Mouse (Mus musculus) right cerebral cortex, adult 18-20 months (tissue): ENCODE results near the gene Me1.

Experiments
- DNase-seq: peaks from one replicate; pipeline ENCODE4 v3.0.0; 2022; ENCODE audit warnings: mixed read lengths

Gene Me1

DNA sequence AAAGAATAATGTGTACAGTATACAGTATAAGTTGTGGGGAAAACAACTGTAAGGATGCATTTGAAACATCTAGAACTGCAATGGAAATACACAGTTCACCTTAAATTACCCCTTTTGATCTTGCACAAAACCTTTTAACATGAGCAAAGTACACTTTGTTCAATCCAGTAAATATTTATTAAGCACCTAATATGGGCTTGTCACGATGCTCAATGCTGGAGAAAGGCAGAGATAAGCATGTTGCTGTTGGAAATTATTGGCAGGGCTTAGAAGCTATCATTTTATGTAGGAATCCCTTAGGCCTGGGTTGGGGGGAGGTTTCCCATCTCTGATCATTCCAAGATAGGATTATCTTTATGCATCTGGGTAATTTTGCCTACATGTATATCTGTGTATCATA, 11.7 kb upstream of the Me1 start:
- DNase-seq, result no peak

DNA sequence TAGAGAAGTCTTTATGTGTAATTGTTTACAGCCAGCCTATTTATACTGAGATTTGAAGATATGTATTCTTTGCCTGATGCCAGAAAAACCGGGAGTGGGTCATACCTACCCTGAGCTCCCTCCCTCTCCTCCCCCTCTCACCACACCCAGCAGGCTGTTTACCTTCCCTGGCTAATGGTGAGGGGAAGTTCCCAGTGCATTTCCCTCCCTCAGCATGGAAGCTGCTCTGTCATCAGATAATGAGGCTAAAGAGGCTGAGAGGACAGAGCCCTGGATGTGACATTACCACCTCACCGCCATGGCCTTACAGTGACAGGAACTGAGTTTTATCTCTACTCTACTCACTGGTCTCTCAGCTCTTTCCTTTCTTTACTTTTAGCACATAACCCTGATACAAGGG, 6.1 kb upstream of the Me1 start:
- DNase-seq, result no peak

DNA sequence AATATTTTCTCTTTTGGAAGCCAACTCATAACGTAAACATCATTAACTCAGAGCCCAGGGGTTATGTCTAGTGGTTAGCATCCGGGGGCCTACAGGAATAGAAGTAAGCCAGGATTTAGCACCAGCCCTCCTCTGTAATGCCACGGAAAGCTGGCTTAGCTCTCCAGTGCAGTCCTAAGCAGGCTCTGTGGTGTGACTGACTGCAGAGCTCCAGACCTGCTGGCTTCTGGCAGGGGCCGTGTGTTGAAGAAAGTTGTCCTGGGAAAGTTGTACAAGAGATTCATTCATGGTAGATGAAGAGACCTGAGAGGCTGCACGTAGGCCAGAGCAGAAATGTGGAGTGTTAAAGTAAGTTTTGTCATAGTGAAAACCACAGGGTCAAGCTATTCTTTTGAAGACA, 5.5 kb upstream of the Me1 start:
- DNase-seq, result no peak

DNA sequence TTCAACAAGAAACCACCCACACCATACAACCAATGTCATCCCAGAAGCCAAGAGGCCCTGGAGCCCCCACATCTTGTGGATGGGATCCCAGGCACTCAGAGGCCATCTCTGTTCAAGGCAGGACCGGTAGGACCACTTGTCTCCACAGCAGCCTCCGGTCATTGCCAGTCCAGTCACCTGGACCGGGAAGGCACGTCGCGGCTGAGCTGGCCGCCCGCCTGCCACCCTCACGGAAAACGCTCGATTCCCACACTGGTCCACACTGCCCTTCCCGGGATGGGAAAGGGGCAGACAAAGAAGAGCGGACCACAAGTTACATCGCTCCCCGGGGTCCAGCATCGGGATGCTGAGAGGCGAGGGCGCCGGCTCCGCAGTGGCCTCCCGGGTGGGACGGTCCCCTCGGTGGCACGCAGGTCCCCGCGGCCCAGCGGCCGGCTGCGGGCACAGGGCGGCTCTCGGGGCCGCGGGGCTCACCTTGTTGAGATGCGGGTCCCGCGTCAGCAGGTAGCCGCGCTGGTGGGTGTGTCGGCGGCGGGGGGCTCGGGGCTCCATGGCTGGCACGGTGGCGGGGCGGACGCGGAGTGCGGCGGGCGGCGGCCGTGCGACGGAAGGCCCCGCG, 445 bp downstream of the Me1 start:
- peak; percentile 31 for DNase-seq

DNA sequence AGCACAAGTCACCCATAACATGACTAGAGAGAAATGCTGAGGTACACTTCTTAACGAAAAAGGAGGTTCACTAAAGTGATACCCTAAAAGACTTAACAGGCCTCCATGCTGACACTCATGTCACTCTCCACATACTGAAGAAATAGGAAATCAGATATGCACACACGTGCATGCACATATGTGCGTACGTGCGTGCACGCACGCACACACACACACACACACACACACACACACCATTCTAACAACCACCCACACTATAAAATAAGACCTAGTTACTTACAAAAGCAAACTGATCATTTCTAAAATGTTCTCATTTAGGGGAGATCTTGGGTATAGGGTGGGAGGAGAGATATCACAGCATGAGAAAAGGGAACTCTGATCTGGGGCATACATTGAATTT, 1.1 kb downstream of the Me1 start:
- DNase-seq, result no peak

DNA sequence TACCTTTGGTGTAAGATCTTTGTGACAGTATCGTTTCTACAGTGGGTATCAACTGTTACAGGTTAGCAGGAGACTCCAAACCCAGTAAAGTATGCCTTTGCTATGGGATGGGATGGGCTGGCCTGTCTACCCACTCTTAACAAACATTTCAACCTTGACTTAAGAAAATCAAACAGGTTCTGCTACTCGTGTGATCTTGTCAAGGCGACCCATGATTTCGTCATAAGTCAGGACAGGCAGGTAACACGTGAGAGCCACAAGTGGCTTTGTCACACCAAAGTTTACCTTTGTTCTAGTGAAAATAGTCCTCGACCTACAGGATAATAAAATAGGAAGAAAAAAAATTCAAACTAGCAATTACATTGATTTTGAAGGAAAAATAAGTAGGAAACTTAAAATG, 1.8 kb downstream of the Me1 start:
- DNase-seq, result no peak

DNA sequence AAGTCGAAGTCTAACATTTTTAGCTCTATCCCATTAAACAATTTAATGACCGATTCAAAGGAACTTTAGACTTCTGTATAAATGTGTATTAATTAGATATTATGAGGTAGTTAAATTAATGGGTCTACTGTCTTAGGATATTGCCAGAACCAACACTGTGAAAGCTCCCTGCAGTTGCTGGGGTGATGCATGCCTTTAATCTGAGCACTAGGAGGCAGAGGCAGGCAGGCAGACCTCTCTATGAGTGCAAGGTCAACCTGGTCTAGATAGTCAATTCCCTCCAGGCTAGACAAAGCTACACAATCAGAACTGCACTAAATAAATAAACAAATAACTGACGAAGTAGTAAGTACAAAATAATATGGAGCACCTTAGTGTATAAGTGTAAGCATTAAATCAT, 3.1 kb downstream of the Me1 start:
- no peak for DNase-seq

DNA sequence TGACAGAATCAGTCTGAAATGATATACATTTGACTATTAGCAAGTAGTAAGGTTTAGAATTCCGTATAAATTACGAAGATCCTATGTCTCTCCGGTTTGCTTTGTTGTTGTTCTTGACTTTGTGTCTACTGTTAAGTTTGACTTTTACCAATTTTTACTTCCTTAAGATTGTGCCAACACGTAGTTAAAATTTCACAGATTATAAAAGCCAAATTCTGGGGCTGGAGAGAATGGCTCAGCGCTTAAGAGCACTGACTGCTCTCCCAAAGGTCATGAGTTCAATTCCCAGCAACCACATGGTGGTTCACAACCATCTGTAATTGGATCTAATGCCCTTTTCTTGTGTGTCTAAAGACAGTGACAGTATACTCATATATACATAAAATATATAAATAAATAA, 3.5 kb downstream of the Me1 start:
- no peak for DNase-seq

DNA sequence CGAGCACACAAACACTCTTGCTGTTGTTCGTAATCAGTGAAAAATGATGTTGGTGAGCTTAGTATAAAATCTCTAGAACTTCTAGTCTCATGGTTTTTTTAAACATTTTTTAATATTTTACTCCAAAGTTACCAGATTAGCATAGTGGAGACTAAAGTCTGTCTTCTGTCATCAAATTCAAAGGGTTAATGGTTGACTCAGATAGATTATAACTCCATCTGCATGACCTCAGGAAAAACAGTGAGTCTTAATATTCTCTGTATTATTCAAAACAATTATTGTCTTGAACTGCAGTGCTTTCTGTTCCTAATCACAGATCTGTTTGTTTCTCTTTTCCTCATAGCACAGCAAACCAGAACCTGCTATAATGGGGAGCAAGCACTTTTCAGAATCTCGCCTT, 4.7 kb downstream of the Me1 start:
- no peak for DNase-seq

DNA sequence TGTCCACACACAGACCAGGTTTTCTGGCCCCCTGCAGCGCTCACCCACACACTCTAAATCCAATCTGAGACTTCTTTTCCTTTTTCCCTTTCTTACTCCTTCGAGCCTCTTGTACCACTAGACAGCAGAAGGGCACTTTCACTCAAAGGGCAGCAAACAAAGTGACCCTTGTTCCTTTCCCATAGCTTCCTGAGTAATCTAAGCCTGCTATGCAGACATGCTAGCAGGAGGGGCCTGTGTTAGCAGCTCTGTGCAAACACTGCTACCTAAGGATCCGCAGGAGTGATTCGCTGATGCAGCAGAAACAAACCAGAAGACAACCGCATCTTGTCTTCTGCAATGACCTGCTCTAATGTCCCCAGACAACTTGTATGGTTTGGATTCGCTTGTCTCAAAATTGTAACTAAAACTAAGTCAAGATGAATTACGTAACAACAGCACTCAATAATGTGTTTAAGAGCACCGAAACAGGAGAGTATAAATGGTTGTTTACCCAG, 12.0 kb downstream of the Me1 start:
- no peak for DNase-seq

DNA sequence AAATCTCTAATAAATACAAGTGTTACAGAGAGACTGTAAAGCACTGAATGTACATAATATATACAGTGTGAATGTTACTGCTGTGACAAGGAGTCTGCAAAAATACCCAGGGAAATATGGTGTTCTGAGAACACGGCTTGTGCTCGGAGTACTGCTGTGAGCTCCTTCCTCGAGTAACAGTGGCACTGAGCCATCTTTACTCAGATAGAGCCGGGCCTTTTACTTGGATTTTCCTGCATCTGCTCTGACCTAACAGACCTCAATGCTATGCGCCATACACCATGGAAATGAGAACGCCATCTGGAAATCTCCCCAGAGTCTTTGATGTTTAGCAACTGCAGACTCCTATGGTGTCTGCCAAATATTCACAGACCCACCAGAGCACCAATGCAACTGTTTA, 12.9 kb downstream of the Me1 start:
- DNase-seq, result peak; percentile 32

DNA sequence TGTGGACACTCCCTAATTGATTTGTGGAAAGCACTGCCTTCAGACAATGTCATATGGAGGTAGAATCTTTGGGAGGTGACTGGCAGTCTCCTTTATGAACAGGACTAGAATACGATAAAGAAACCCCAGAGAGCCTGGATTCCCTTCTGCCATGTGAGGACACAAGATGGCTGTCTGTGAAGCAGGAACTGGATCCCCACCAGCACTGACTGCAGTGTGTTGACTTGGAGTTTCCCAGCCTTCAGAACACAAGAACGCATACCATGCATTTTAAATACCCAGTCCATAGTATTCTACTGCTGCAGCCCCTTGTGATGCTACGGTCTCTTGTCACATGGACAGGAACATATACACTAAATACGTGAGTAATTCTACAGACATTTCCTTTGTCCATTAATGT, 13.5 kb downstream of the Me1 start:
- no peak for DNase-seq

DNA sequence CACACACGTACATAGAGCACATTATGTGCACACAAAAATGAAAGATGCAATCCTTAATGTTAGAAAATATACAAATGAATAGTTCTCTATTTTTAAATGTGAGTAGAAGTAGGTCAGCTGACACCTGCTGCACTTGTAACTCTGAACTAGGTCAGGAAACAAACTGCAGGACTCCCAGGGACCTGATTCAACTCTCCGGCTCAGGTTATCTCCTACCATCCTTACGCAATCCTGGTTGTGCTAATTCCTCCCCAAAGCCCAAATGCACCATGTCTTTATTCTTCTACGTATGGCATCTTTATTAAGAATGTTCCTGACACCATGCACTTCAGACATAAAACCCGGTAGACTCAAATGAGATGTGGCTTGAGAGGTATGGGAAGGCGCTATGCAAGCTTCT, 15.3 kb downstream of the Me1 start:
- DNase-seq, result no peak

DNA sequence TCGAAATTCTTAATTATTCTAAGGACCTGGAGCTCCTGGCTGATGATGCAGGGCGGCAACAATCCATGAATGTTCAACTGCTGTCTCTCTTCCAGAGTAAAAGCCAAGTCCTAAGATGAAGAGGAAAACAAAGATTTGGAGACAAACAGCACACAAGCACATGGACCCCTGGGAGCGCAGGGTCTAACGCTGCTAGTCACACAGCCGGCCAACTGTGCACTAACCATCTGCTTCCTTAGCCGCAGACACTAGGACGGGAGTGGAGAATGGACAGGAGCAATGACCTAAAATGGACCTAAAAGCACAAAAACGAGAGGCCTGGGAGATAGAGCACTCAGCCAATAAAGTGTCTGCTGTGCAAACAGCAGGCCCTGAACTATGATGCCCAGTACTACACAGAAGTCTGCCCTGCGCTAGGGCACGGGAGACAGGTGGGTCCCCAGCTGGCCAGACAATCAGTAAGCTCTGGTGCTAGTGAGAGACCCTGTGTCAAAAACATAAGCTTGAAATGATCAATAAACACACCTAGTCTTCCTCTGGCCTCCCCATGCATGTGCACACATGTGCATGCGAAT, 15.8 kb downstream of the Me1 start:
- DNase-seq, result no peak

DNA sequence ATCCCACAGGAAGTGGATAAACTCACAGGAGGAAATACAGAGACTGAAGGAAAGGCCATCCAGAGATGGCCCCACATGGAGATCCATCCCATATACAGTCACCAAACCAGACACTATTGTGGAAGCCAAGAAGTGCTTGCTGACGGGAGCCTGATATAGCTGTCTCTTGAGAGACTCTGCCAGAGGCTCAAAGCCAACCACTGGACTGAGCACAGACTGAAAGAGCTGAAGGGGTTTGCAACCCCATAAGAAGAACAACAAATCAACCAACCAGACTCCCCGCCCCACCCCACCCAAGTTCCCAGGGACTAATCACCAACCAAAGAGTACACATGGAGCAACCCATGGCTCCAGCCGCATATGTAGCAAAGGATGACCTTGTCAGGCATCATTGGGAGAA, 19.5 kb downstream of the Me1 start:
- DNase-seq, result no peak

DNA sequence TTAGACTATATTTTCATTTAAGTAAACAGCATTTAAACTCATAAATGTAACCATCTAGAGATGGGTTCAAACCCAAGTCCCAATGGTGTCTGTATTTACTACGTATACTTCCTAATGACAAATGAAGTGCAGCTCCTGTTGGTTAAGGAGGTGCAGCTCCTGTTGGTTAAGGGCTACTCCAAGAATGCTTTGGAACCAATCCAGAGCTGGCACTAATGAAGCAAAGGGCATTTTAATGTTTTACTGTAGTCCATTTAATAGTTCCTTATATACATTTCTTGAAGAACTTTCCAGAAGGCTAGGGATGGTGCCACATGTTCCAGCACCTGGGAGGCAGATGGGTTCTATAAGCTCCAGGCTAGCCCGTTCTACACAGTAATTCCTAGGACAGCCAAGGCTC, 20.3 kb downstream of the Me1 start:
- no peak for DNase-seq

DNA sequence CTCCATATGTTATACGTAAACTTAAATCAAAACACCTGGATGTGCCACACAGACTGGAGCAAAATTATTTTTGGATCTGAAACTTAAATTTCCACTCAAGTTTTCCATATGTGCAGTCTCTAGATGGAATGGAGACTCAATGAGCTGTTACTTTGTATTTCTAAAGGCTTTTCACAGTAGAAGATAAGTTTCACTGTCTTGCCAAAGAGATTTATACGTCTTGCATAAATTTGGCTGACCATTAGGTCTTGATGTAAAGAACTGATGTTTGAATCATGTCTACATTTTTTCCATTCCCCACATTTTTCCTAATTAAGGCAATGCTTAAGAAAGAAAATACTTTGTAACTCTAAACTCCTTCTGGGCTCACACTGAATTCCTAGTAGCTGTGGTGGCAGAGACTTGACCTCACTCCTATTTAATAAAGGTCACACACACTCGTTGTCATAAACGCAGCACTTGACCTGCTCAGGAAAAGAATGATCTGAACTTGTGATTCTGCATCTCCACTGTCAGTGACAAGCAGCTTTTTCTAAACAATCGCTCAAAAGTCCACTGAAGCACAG, 22.8 kb downstream of the Me1 start:
- no peak for DNase-seq

DNA sequence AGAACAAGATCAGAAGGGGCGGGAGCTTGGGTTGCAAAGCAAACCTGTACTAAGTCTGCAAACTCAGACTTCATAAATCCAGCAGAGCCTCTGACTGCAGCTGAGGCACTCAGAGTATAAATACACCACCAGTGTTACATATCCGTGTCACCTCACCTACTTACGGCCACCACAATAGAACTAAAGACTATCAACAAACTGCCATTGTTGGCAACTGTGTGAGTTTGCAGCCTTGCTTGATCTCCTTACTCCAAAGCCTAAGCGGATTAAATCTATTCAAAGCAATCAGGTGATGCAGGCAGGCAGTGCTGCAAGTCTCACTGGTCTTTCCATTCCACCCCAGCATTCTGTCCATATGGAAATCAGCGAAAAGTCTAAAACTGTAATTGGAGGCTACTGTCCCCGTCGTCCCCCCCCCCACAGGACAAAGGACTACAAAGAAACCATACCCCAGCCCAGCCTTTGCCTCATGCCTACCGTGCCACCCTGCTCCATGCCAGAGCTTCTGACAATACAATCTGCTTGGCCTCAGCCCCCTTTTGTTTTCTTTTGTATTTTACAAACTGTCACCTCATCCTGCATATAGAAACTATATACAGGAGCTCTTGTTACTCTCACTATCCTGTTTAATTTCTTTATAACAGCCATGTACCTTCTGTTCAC, 27.0 kb downstream of the Me1 start:
- no peak for DNase-seq

DNA sequence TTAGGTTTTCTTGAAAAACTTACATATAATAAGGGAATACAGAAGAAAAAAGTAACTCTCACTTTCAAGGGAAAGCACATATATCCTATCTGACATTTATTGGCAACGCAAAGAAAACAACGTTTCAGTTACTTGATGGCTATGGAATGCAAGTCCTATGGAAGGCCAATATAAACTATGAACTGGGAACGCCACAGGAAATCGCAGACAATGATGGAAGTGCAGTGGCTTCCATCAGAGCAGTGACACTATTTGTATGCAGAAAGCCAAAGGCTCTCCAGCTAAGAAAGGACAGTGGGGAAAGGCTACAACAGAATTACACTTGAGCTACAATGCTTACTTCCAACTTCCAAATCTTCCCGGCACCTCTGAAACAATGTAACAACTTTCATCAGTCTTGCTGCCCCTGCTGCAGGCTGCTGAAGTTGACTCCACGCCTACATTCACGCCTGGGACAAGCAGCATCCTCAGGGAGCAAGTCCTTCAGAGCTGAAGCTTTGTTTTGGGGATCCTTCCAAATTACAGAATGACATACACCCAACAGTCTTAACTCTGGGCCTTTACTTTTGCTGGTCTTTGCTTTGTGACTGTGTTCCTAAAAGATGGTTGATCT, 28.5 kb downstream of the Me1 start:
- no peak for DNase-seq

DNA sequence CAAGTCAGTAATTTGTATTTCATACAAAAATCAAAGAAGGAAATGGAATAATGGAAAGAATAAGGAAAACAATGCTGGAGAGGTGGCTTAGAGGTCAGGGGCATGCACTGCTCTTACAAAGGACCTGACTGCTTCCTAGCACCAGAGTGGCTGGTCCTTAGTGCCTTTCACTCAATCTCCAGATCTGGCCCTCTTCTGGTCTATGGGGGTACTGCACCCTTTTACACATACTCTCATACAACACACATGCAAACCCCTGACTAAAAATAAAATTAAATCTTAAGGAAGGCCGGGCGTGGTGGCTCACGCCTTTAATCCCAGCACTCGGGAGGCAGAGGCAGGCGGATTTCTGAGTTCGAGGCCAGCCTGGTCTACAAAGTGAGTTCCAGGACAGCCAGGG, 34.1 kb downstream of the Me1 start:
- DNase-seq, result no peak

DNA sequence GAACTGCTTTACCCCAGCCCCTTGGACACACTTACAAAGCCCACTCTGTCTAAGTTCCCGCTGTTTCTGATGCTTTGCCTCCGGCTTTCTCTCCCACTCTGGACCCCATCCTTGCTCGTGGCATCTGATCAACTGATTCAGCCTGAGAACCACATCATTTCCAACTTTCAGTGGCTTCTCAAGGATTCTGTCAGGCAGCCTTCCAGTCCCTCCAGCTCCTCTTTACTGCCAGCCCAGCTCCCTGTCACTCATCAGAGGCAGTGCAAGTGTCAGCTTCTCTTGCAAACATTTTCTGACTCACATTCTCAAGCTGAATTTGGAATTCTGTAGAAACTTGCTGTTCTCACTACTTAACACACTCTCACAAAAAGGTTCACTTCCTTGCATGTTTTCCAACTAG, 34.5 kb downstream of the Me1 start:
- peak; percentile 26 for DNase-seq

DNA sequence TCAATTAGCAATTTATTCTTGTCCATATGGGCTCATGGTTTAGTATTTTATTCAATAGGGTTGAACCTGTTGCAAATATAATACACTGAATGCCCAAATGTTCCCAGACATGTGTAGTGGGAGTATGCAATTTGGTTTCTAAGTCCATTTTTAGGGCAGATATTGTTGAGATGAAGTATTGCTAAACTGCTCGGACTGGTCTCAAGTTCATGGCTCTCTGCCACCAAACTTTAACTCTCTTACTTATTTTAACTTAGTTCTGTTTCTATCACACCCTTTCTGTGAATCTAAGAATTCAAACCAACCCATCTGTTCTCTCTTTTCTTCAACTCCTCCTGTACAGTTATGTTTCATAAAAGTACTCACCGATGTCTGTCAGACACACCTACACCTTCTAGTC, 35.4 kb downstream of the Me1 start:
- no peak for DNase-seq

DNA sequence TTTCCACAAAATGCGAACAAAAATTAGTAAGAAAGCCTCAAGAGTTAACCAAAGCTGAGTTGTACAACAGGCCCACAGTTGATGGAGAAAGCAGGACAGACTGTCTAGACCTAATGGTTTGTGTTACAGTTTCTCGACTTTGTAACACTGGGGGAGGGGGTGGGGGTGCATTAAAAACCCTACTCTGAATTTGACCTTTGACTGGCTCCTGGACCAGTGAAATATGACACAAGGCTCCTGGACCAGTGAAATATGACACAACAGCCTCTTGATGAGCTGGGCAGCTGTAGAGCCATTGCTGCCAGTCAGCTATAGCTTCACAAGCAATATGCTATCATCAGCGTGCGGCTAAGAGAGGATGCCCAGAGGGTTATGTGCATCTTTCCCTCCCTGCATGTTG, 37.4 kb downstream of the Me1 start:
- no peak for DNase-seq

DNA sequence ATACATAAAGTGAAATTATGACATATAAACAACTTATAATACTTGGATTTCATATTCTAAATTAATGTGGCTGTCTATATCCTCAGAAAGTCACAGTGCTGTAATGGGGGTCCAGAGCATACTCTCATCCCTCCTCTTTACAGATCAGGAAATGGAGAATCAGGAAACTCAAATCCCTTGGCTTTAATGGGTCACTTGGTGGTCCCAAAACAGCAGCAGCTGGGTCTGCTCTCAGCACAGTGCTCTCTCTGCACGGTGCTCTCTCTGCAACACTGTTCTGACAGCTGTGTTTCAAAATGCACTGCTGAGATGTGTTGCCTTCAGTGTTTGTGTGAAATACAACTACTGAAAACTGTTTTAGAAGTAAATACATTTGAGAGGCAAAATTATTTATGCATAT, 43.6 kb downstream of the Me1 start:
- DNase-seq, result no peak
